9 mouse cellular contexts compared by ENCODE assay signal in the genomic region with DNA sequence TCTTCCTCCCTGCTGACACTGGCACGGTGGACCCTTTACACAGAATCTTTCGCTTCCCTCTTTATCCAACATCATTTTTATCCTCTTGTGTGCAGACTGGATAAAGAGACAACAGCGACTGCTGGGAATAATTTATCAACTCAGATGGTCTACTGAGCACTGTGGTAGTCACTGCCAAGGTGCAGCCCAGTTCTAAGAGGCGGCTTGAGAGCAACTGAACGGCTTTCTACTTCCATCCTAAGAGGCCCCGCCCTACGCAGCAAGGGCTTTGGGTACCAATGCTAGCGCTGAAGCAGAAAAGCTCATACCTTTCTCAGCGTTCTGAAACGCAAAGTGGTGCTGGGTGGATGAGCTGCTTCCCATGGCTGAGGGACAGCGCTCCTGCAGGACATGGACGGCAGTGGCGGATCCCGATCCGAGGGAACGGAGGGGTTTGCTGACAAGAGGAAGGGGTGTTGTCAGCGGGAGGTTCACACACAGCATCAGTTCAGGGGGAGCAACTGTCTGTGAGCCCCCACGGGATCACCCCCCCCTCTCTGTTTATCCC. TPM values are rescaled to one million over a fixed set of nuclear protein-coding genes. Genes with fewer than 3 reads are reported as not detected.
DNase-seq lines count a peak whose midpoint lies in the region; ATAC-seq and TF ChIP-seq lines count a peak whose summit lies in the region.
"Had no signal": no experiment of that assay in that cellular context is flagged by ENCODE, and none has a peak within 500 bp of the region (broad histone marks: within the 10 kb centered on the region; RNA-seq: fewer than 3 reads in every experiment).

No protein-coding gene starts in this region.

- H3K27ac ChIP-seq in heart, embryonic 15.5 days, result no peak overlapping the region
- no peak overlapping the region for H3K27ac ChIP-seq in forebrain, embryonic 13.5 days
- no peak overlapping the region for H3K27ac ChIP-seq in midbrain, embryonic 15.5 days
- no peak overlapping the region for H3K27ac ChIP-seq in gastrocnemius, adult 2 months

- no peak overlapping the region for H3K4me3 ChIP-seq in heart, embryonic 15.5 days
- peak overlapping the region; percentile 8 for H3K4me3 ChIP-seq in forebrain, embryonic 13.5 days
- H3K4me3 ChIP-seq in midbrain, embryonic 15.5 days, result peak overlapping the region; percentile 14; the same call in 1 of the 2 replicates
- H3K4me3 ChIP-seq in gastrocnemius, adult 2 months, result no peak overlapping the region

- intact Hi-C loops in gastrocnemius, adult 2 months (cut with DNase I), result no loop called here

- no peak for TF ChIP-seq CTCF in gastrocnemius, adult 2 months (IDR thresholded peaks at IDR 0.05)

- peak overlapping the region; percentile 26; the same call in 1 of the 2 replicates for H3K4me2 ChIP-seq in heart, embryonic 15.5 days
- H3K4me2 ChIP-seq in forebrain, embryonic 13.5 days, result peak overlapping the region; percentile 46
- peak overlapping the region; percentile 44 for H3K4me2 ChIP-seq in midbrain, embryonic 15.5 days

- no peak for DNase-seq in heart, adult 11 months
- peak; percentile 63 for DNase-seq in ZHBTc4 (ENCODE audit: low read depth, low spot score)
- no peak for DNase-seq in gastrocnemius, adult 2 months
- DNase-seq in thymus, postnatal 25 days, result no peak
- no peak for DNase-seq in cerebellum, adult 8-10 months

- 0 out of 2 replicates have a peak, but pooled peaks cover 3% of the 10 kb centered on the region for H3K9me3 ChIP-seq in heart, embryonic 15.5 days (replicated peaks)
- no peaks in the 10 kb centered on the region for H3K9me3 ChIP-seq in forebrain, embryonic 13.5 days (replicated peaks)
- H3K9me3 ChIP-seq in midbrain, embryonic 15.5 days, result no peaks in the 10 kb centered on the region
- H3K9me3 ChIP-seq: G1E had no signal

- WGBS in heart, embryonic 15.5 days, result 19% methylated on average over 18 of the region's 18 CpGs
- 14% methylated on average over 18 of the region's 18 CpGs for WGBS in forebrain, embryonic 13.5 days
- 16% methylated on average over 18 of the region's 18 CpGs for whole genome bisulfite sequencing in midbrain, embryonic 15.5 days

- no peak overlapping the region for H3K9ac ChIP-seq in heart, embryonic 15.5 days
- no peak overlapping the region; the same call in 1 of the 2 replicates for H3K9ac ChIP-seq in forebrain, embryonic 13.5 days
- no peak overlapping the region for H3K9ac ChIP-seq in midbrain, embryonic 15.5 days

- H3K4me1 ChIP-seq in heart, embryonic 15.5 days (replicated peaks), result peaks cover 4% of the 10 kb centered on the region
- peaks cover 7% of the 10 kb centered on the region for H3K4me1 ChIP-seq in forebrain, embryonic 13.5 days
- no peaks in the 10 kb centered on the region for H3K4me1 ChIP-seq in midbrain, embryonic 15.5 days

- no peaks in the 10 kb centered on the region for H3K36me3 ChIP-seq in heart, embryonic 15.5 days
- no peaks in the 10 kb centered on the region for H3K36me3 ChIP-seq in forebrain, embryonic 13.5 days (ENCODE audit: poor library complexity, severe bottlenecking)
- H3K36me3 ChIP-seq in midbrain, embryonic 15.5 days (replicated peaks), result no peaks in the 10 kb centered on the region

- no peaks in the 10 kb centered on the region for H3K27me3 ChIP-seq in heart, embryonic 15.5 days
- no peaks in the 10 kb centered on the region for H3K27me3 ChIP-seq in forebrain, embryonic 13.5 days
- no peaks in the 10 kb centered on the region for H3K27me3 ChIP-seq in midbrain, embryonic 15.5 days (replicated peaks)

- no peak for ATAC-seq in heart, embryonic 15.5 days (replicated peaks; ENCODE audit: insufficient number of reproducible peaks, insufficient read depth, low FRiP score, low read depth)
- peak; percentile 75 for ATAC-seq in forebrain, embryonic 13.5 days
- ATAC-seq in midbrain, embryonic 15.5 days (replicated peaks), result peak; percentile 79

RNA-seq across cellular contexts. Expression of a gene that starts 3.2 kb away (rescaled TPM):
- polyA plus RNA-seq in heart, embryonic 15.5 days (2015; fragmentation: Nextera tagmentation; extraction: Ambion mirVana), result 0.18 TPM in 1 of 2 replicates, not detected in the other
- polyA plus RNA-seq in forebrain, embryonic 13.5 days (2015; fragmentation: Nextera tagmentation; extraction: Ambion mirVana), result 0.38 TPM in 1 of 2 replicates, not detected in the other
- 0.50 and 0.99 TPM in 2 replicates for polyA plus RNA-seq in midbrain, embryonic 15.5 days (2015; fragmentation: Nextera tagmentation; extraction: Ambion mirVana)
- total RNA-seq in gastrocnemius, adult 2 months (2021), result not detected
- polyA plus RNA-seq: G1E had no signal

RNA-seq across cellular contexts. Expression of a gene that starts 25.1 kb away (rescaled TPM):
- 8.1 and 8.3 TPM in 2 replicates for polyA plus RNA-seq in heart, embryonic 15.5 days (2015; fragmentation: Nextera tagmentation; extraction: Ambion mirVana)
- polyA plus RNA-seq in forebrain, embryonic 13.5 days (2015; fragmentation: Nextera tagmentation; extraction: Ambion mirVana), result 4.7 and 5.4 TPM in 2 replicates
- polyA plus RNA-seq in midbrain, embryonic 15.5 days (2015; fragmentation: Nextera tagmentation; extraction: Ambion mirVana), result 16.4 and 17.7 TPM in 2 replicates
- 1 to 10 TPM; 5.5 to 8.5 TPM for total RNA-seq in gastrocnemius, adult 2 months (2021)

RNA-seq across cellular contexts. Expression of a gene that starts 37.7 kb away (rescaled TPM):
- not detected in 2 replicates for polyA plus RNA-seq in heart, embryonic 15.5 days (2015; fragmentation: Nextera tagmentation; extraction: Ambion mirVana)
- polyA plus RNA-seq in forebrain, embryonic 13.5 days (2015; fragmentation: Nextera tagmentation; extraction: Ambion mirVana), result not detected in 2 replicates
- not detected in 2 replicates for polyA plus RNA-seq in midbrain, embryonic 15.5 days (2015; fragmentation: Nextera tagmentation; extraction: Ambion mirVana)
- not detected for total RNA-seq in gastrocnemius, adult 2 months (2021)
- total RNA-seq: G1E had no signal
- polyA plus RNA-seq: G1E had no signal

RNA-seq across cellular contexts. Expression of a gene that starts 57.4 kb away (rescaled TPM):
- 20.0 and 23.7 TPM in 2 replicates for polyA plus RNA-seq in heart, embryonic 15.5 days (2015; fragmentation: Nextera tagmentation; extraction: Ambion mirVana)
- polyA plus RNA-seq in forebrain, embryonic 13.5 days (2015; fragmentation: Nextera tagmentation; extraction: Ambion mirVana), result 33.9 and 39.8 TPM in 2 replicates
- polyA plus RNA-seq in midbrain, embryonic 15.5 days (2015; fragmentation: Nextera tagmentation; extraction: Ambion mirVana), result 31.8 TPM in 2 replicates
- 10 to 100 TPM; 15.5 to 17.7 TPM for total RNA-seq in gastrocnemius, adult 2 months (2021)

Comparison
In these comparisons a context has a peak if more than half of its experiments do, and no peak if none do; other contexts are left out.
1. H3K4me3 ChIP-seq: peak in forebrain, embryonic 13.5 days (single experiment) and midbrain, embryonic 15.5 days (single experiment); none in heart, embryonic 15.5 days (single experiment) and gastrocnemius, adult 2 months (single experiment).
2. Peak in every context shown above with its lines, with median percentiles within 50 percentile points of each other: H3K4me2 ChIP-seq.